Mouse (Mus musculus) ES-E14 (cell line): ENCODE data around the gene C77080. TPM values are rescaled to one million over a fixed set of nuclear protein-coding genes. Genes with fewer than 3 reads are reported as not detected.

ENCODE experiments used
- DNase-seq: peaks from one replicate; pipeline ENCODE4 v3.0.0-alpha.2; 2013; ENCODE audit warnings: low read depth, low spot score
- H3K27ac ChIP-seq: 2 replicates; pipeline ENCODE4 v1.5.1; 2012; ENCODE audit warnings: low read depth, mild to moderate bottlenecking, low read length, moderate library complexity, mixed read lengths; ENCODE audit not compliant: poor library complexity, insufficient read depth, severe bottlenecking
- H3K36me3 ChIP-seq: 2 replicates; pipeline ENCODE4 v1.6.1; 2012; ENCODE audit warnings: mild to moderate bottlenecking, low read length, moderate library complexity, mixed read lengths; ENCODE audit not compliant: control insufficient read depth, poor library complexity, insufficient read depth, severe bottlenecking
- H3K4me1 ChIP-seq, 2 experiments: fragments of 150-350 bp in 1 of 2; sonication (generic) in 1 of 2; 2 replicates each; pipeline ENCODE4 v1.6.1; 2012; ENCODE audit warnings: low read length in 2 of 2, mild to moderate bottlenecking in 1 of 2, mixed read lengths in 1 of 2; ENCODE audit not compliant: control insufficient read depth in 2 of 2, insufficient read depth in 2 of 2, poor library complexity in 1 of 2
- H3K4me3 ChIP-seq, 2 experiments: fragments of 150-350 bp in 1 of 2; sonication (generic) in 1 of 2; 2 replicates each; pipeline ENCODE4 v1.5.1; 2012; ENCODE audit warnings: low read length in 2 of 2, low read depth in 1 of 2, mild to moderate bottlenecking in 1 of 2, mixed read lengths in 1 of 2; ENCODE audit not compliant: insufficient read depth in 1 of 2, poor library complexity in 1 of 2, severe bottlenecking in 1 of 2
- H3K9ac ChIP-seq: 2 replicates; pipeline ENCODE4 v1.6.1; 2012; ENCODE audit warnings: low read depth, mild to moderate bottlenecking, low read length, mixed read lengths; ENCODE audit not compliant: poor library complexity, insufficient read depth, severe bottlenecking
- H3K9me3 ChIP-seq: fragments of 150-350 bp; sonication (generic); 2 replicates; pipeline ENCODE4 v1.6.1; 2012; ENCODE audit warnings: low read depth, mild to moderate bottlenecking, low read length; ENCODE audit not compliant: control insufficient read depth, insufficient read depth
- CHD2 ChIP-seq: IDR thresholded peaks from 2 replicates; pipeline ENCODE4 v1.6.1; 2014; ENCODE audit warnings: mild to moderate bottlenecking, low read depth, low read length, inconsistent platforms
- HCFC1 ChIP-seq: IDR thresholded peaks from 2 replicates; pipeline ENCODE4 v1.6.1; 2012; ENCODE audit warnings: low read length, inconsistent platforms, borderline replicate concordance; ENCODE audit not compliant: insufficient read depth
- MAFK ChIP-seq: IDR thresholded peaks from 2 replicates; pipeline ENCODE4 v1.6.1; 2014; ENCODE audit warnings: mild to moderate bottlenecking, low read depth, low read length, inconsistent platforms; ENCODE audit not compliant: insufficient read depth
- ZC3H11A ChIP-seq: IDR thresholded peaks from 2 replicates; pipeline ENCODE4 v1.6.1; 2012; ENCODE audit warnings: low read depth, mild to moderate bottlenecking, inconsistent platforms, low read length, borderline replicate concordance
- ZNF384 ChIP-seq: IDR thresholded peaks from 2 replicates; pipeline ENCODE4 v1.6.1; 2012; ENCODE audit warnings: low read depth, low read length, inconsistent platforms
- in situ Hi-C, 2 experiments: fragments of 600-800 bp; cut with MboI; formaldehyde crosslinking; loops; one replicate each; pipeline ENCODE4 v1.15.1; 2025; ENCODE audit warnings: low sequenced_read_pairs in 2 of 2, inconsistent platforms in 1 of 2; ENCODE audit not compliant: unreplicated experiment in 2 of 2
- total RNA-seq: library from RNA; depleted of rRNA; stranded (reverse); fragments of 300-350 nt; gene quantifications from 2 replicates; pipeline ENCODE4 v1.2.3, GENCODE M21; 2012

The C77080 gene
- total RNA-seq, 1 experiment, result 14.4 TPM

- H3K4me3 ChIP-seq, result no peak overlapping the region
- no peak for DNase-seq
- H3K9me3 ChIP-seq, result no peaks in the 10 kb centered on the region
- in situ Hi-C loops, result no loop called here
- peaks cover 0 to 5% of the 10 kb centered on the region in 2 experiments; a peak in 3 of 4 replicates for H3K4me1 ChIP-seq
- no peak overlapping the region for H3K9ac ChIP-seq
- no peak for TF ChIP-seq ZC3H11A
- TF ChIP-seq MAFK, result no peak
- TF ChIP-seq HCFC1, result no peak
- no peak for TF ChIP-seq CHD2
- TF ChIP-seq ZNF384, result no peak
- H3K27ac ChIP-seq, result no peak overlapping the region
- peaks cover 8% of the 10 kb centered on the region for H3K36me3 ChIP-seq
Measured at GRCm38 (mm10) chr4:129303401-129303800, 42.2 kb upstream of the C77080 start.

- H3K9me3 ChIP-seq, result no peaks in the 10 kb centered on the region
- no peak overlapping the region for H3K4me3 ChIP-seq
- DNase-seq, result no peak
- in situ Hi-C loops, result no loop called here
- no peak overlapping the region for H3K27ac ChIP-seq
- no peak overlapping the region for H3K9ac ChIP-seq
- TF ChIP-seq ZC3H11A, result no peak
- no peak for TF ChIP-seq CHD2
- no peak for TF ChIP-seq HCFC1
- TF ChIP-seq MAFK, result no peak
- no peak for TF ChIP-seq ZNF384
- H3K4me1 ChIP-seq, result peaks cover 2 to 11% of the 10 kb centered on the region in 2 experiments; a peak in 3 of 4 replicates
- H3K36me3 ChIP-seq, result no peaks in the 10 kb centered on the region; the same call in 1 of the 2 replicates
Measured at GRCm38 (mm10) chr4:129299121-129299520, 37.9 kb upstream of the C77080 start.

- H3K9ac ChIP-seq, result no peak overlapping the region
- H3K4me3 ChIP-seq, result no peak overlapping the region
- no peak overlapping the region for H3K27ac ChIP-seq
- DNase-seq, result no peak
- H3K4me1 ChIP-seq, result peaks cover 2 to 13% of the 10 kb centered on the region in 2 experiments; a peak in 3 of 4 replicates
- no peaks in the 10 kb centered on the region; the same call in 1 of the 2 replicates for H3K36me3 ChIP-seq
- no peaks in the 10 kb centered on the region for H3K9me3 ChIP-seq
- TF ChIP-seq MAFK, result no peak
- TF ChIP-seq HCFC1, result no peak
- TF ChIP-seq CHD2, result no peak
- no peak for TF ChIP-seq ZC3H11A
- TF ChIP-seq ZNF384, result no peak
- in situ Hi-C loops, result no loop called here
Measured at GRCm38 (mm10) chr4:129297724-129298123, 36.5 kb upstream of the C77080 start.

- no peak for DNase-seq
- no peaks in the 10 kb centered on the region for H3K9me3 ChIP-seq
- no peak overlapping the region for H3K27ac ChIP-seq
- TF ChIP-seq CHD2, result no peak
- TF ChIP-seq ZC3H11A, result no peak
- TF ChIP-seq ZNF384, result no peak
- no peak for TF ChIP-seq HCFC1
- no peak for TF ChIP-seq MAFK
- H3K4me1 ChIP-seq, result peaks cover 2 to 16% of the 10 kb centered on the region in 2 experiments; a peak in 3 of 4 replicates
- no peak overlapping the region for H3K4me3 ChIP-seq
- H3K36me3 ChIP-seq, result no peaks in the 10 kb centered on the region; the same call in 1 of the 2 replicates
- in situ Hi-C loops, result no loop called here
- no peak overlapping the region for H3K9ac ChIP-seq
Measured at GRCm38 (mm10) chr4:129296066-129296465, 34.9 kb upstream of the C77080 start.

- TF ChIP-seq HCFC1 (no peak), ZNF384 (no peak), MAFK (no peak), CHD2 (no peak), ZC3H11A (no peak)
- Histone ChIP-seq H3K9ac (no peak overlapping the region), H3K27ac (no peak overlapping the region), H3K4me1 (peaks cover 2 to 16% of the 10 kb centered on the region in 2 experiments; a peak in 3 of 4 replicates), H3K9me3 (no peaks in the 10 kb centered on the region), H3K36me3 (no peaks in the 10 kb centered on the region; the same call in 1 of the 2 replicates), H3K4me3 (no peak overlapping the region)
- in situ Hi-C loops, result no loop called here
- DNase-seq, result no peak
Measured at GRCm38 (mm10) chr4:129295188-129295587, 34.0 kb upstream of the C77080 start.
